Mouse (Mus musculus) liver, embryonic 18 days (tissue): ENCODE data around the gene Pak2. TPM values are rescaled to one million over a fixed set of nuclear protein-coding genes. Genes with fewer than 3 reads are reported as not detected.

Source experiments
- polyA plus RNA-seq: library from polyadenylated mRNA; depleted of rRNA; stranded (reverse); fragments of >200 nt; gene quantifications from 2 replicates; pipeline ENCODE4 v1.2.3, GENCODE M21; 2012; rRNA removed

The Pak2 gene
- polyA plus RNA-seq: 7.3 and 8.4 TPM in 2 replicates

GRCm38 (mm10) chr16:32078991-32079511 is at the start of gene Pak2:
Pak2 (minus strand) TSS chr16:32079342.

DNA sequence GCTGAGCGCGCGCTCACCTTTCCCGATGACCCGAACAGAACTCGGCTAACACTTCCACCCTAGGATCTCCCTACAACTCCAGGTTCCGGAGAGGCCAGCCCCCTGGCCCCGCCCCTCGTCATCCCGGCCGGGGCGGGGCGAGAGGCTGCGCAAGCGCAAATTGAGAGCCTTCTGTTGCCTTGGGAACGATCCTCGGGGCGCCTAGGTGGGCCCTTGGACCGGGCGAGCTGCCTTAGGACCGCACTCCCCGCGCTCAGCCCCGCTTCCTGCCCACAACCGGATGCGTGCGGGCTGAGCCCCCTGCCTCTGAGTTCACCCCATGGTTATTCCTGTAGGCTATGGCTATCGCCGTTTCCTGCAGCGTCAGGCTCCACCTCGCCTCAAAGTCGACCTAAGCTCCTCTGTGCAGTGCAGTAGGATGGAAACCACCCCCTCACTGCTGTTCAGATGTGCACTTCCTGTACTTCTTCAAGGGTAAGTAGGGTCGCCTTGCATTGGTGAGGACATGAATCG is 20.6 kb upstream of the Pak2 start, which contains the start of the genes Pigx and Cep19:
Gene Pigx (minus strand): TSS at position 103 of the 513 bp plus-strand sequence.
Gene Cep19 (plus strand): TSS at position 163 of the 513 bp plus-strand sequence.

GRCm38 (mm10) chr16:32002509-32003477 is 76.3 kb downstream of the Pak2 start, which contains the start of gene Senp5:
Senp5 (minus strand) TSS chr16:32003287.

Other genes with a start within 250 kb of the Pak2 start
- gene Meltf, start 200.5 kb downstream of the Pak2 start, polyA plus RNA-seq: 0.02 and 0.29 TPM in 2 replicates
- gene Pigz, start 145.5 kb downstream of the Pak2 start, polyA plus RNA-seq: 0.20 TPM in 2 replicates
- gene 0610012G03Rik, start 130.8 kb downstream of the Pak2 start, polyA plus RNA-seq: 26.2 and 29.5 TPM in 2 replicates
- 16.4 and 18.3 TPM in 2 replicates for gene Ncbp2, start 130.8 kb downstream of the Pak2 start, polyA plus RNA-seq
- 5.3 and 5.4 TPM in 2 replicates for gene Senp5, start 76.1 kb downstream of the Pak2 start, polyA plus RNA-seq
- 36.2 and 37.8 TPM in 2 replicates for gene Pigx, start 20.4 kb upstream of the Pak2 start, polyA plus RNA-seq
- gene Cep19, start 20.5 kb upstream of the Pak2 start, polyA plus RNA-seq: 4.6 and 4.7 TPM in 2 replicates
- gene Nrros, start 86.3 kb upstream of the Pak2 start, polyA plus RNA-seq: 16.9 and 17.5 TPM in 2 replicates
- gene Bex6, start 100.5 kb upstream of the Pak2 start, polyA plus RNA-seq: 0.59 and 0.71 TPM in 2 replicates
- 2.7 and 3.1 TPM in 2 replicates for gene Fbxo45, start 167.8 kb upstream of the Pak2 start, polyA plus RNA-seq
- gene Wdr53, start 167.9 kb upstream of the Pak2 start, polyA plus RNA-seq: 6.8 and 7.7 TPM in 2 replicates
- not detected in 2 replicates for gene Smco1, start 192.1 kb upstream of the Pak2 start, polyA plus RNA-seq
- gene Rnf168, start 198.1 kb upstream of the Pak2 start, polyA plus RNA-seq: 3.6 and 4.1 TPM in 2 replicates